Mouse (Mus musculus): ENCODE data around the gene Chrna5.

GRCm38 (mm10) chr9:54949465-54949864, 31.2 kb upstream of the Chrna5 start:
- TF ChIP-seq CTCF (IDR thresholded peaks at IDR 0.05; ENCODE audit: control insufficient read depth, insufficient read depth, insufficient replicate concordance, low read depth, low read length), result no peak
- TF ChIP-seq POLR2A (IDR thresholded peaks at IDR 0.05; ENCODE audit: control insufficient read depth, low read depth, low read length), result no peak
